Mouse (Mus musculus) liver, embryonic 13.5 days (tissue): ENCODE results near the gene Skiv2l. TPM values are rescaled to one million over a fixed set of nuclear protein-coding genes. Genes with fewer than 3 reads are reported as not detected.
"Not testable (repeated sequence)": the region's sequence is repeated elsewhere in the genome, so short reads cannot be mapped to it uniquely, and the experiment has no call there.

Experiments
- ATAC-seq: fragments of 200-750 bp; cut with Nextera tagmentation; 2 replicates; pipeline ENCODE4 v1.8.0; 2017; ENCODE audit warnings: low read depth, mild to moderate bottlenecking, moderate number of reproducible peaks, moderate library complexity
- DNase-seq: peaks from one replicate; pipeline ENCODE4 v3.0.0; 2022
- H3K27ac ChIP-seq: fragments of 300-500 bp; sonication (generic); 2 replicates; pipeline ENCODE4 v1.5.1; 2015; ENCODE audit warnings: moderate library complexity, mild to moderate bottlenecking, inconsistent platforms
- H3K27me3 ChIP-seq: fragments of 300-500 bp; sonication (generic); 2 replicates; pipeline ENCODE4 v1.6.1; 2015; ENCODE audit warnings: mild to moderate bottlenecking, inconsistent platforms
- H3K36me3 ChIP-seq: fragments of 300-500 bp; sonication (generic); 2 replicates; pipeline ENCODE4 v1.6.1; 2015; ENCODE audit warnings: mild to moderate bottlenecking, inconsistent platforms
- H3K4me1 ChIP-seq: fragments of 300-500 bp; sonication (generic); replicated peaks from 2 replicates; pipeline ENCODE4 v1.6.1; 2015; ENCODE audit warnings: inconsistent platforms
- H3K4me2 ChIP-seq: fragments of 300-500 bp; sonication (generic); 2 replicates; pipeline ENCODE4 v1.6.1; 2015; ENCODE audit warnings: inconsistent platforms, mild to moderate bottlenecking, moderate library complexity
- H3K4me3 ChIP-seq: fragments of 300-500 bp; sonication (generic); replicated peaks from 2 replicates; pipeline ENCODE4 v1.5.1; 2015; ENCODE audit warnings: mild to moderate bottlenecking, inconsistent platforms
- H3K9ac ChIP-seq: fragments of 300-500 bp; sonication (generic); 2 replicates; pipeline ENCODE4 v1.6.1; 2015; ENCODE audit warnings: mild to moderate bottlenecking, inconsistent platforms
- H3K9me3 ChIP-seq: fragments of 300-500 bp; sonication (generic); replicated peaks from 2 replicates; pipeline ENCODE4 v1.6.1; 2016; ENCODE audit warnings: inconsistent platforms
- WGBS: fragments of 180-500 bp; shearing (Covaris S2); methylation state at CpG from one replicate; pipeline ENCODE4 v1.1.7; 2015; ENCODE audit not compliant: insufficient replicate concordance; 5-methylcytosine and 5-hydroxymethylcytosine counted together
- polyA plus RNA-seq: library from polyadenylated mRNA; unstranded; fragments of >200 nt; fragmentation: Nextera tagmentation; extraction: Ambion mirVana; gene quantifications from 2 replicates; pipeline ENCODE4 v1.2.1, GENCODE M21; 2015

The Skiv2l gene
- polyA plus RNA-seq, 1 experiment from 2014 or later: 24.0 TPM

- not testable (repeated sequence) for H3K4me1 ChIP-seq, ATAC-seq, H3K4me3 ChIP-seq, H3K4me2 ChIP-seq, H3K9ac ChIP-seq, H3K27me3 ChIP-seq, H3K27ac ChIP-seq, H3K36me3 ChIP-seq, DNase-seq, H3K9me3 ChIP-seq
- 63% methylated on average over 5 of the region's 5 CpGs for WGBS
Observed at GRCm38 (mm10) chr17:34810411-34810810, 39.6 kb downstream of the Skiv2l start.

GRCm38 (mm10) chr17:34808599-34809205, 41.3 kb downstream of the Skiv2l start:
- no peak for DNase-seq
- ATAC-seq: peak; percentile 53; the same call in 1 of the 2 replicates
- Histone ChIP-seq H3K4me3 (no peak overlapping the region), H3K27ac (peak overlapping the region; percentile 55; the same call in 1 of the 2 replicates), H3K4me1 (no peaks in the 10 kb centered on the region; the same call in 1 of the 2 replicates), H3K9ac (no peak overlapping the region), H3K27me3 (no peaks in the 10 kb centered on the region), H3K36me3 (no peaks in the 10 kb centered on the region), H3K9me3 (peaks cover 6% of the 10 kb centered on the region; the same call in 1 of the 2 replicates), H3K4me2 (no peak overlapping the region)
- 57% methylated on average over 6 of the region's 6 CpGs for WGBS

GRCm38 (mm10) chr17:34807176-34807575, 42.8 kb downstream of the Skiv2l start:
- WGBS: 41% methylated on average over 3 of the region's 3 CpGs
- no peaks in the 10 kb centered on the region for H3K36me3 ChIP-seq
- no peak overlapping the region for H3K4me2 ChIP-seq
- H3K4me1 ChIP-seq: no peaks in the 10 kb centered on the region; the same call in 1 of the 2 replicates
- no peak for ATAC-seq
- H3K4me3 ChIP-seq: no peak overlapping the region
- H3K27me3 ChIP-seq: no peaks in the 10 kb centered on the region
- DNase-seq: no peak
- H3K9me3 ChIP-seq: peaks cover 6% of the 10 kb centered on the region; the same call in 1 of the 2 replicates
- no peak overlapping the region for H3K9ac ChIP-seq
- no peak overlapping the region for H3K27ac ChIP-seq

GRCm38 (mm10) chr17:34804871-34805562, 45.0 kb downstream of the Skiv2l start:
- H3K4me3 ChIP-seq: no peak overlapping the region
- no peaks in the 10 kb centered on the region for H3K4me1 ChIP-seq
- 61% methylated on average over 6 of the region's 6 CpGs for WGBS
- H3K27ac ChIP-seq: no peak overlapping the region
- H3K4me2 ChIP-seq: no peak overlapping the region
- no peak overlapping the region for H3K9ac ChIP-seq
- peaks cover 6% of the 10 kb centered on the region; the same call in 1 of the 2 replicates for H3K9me3 ChIP-seq
- DNase-seq (no peak), ATAC-seq (no peak)
- H3K27me3 ChIP-seq: no peaks in the 10 kb centered on the region
- H3K36me3 ChIP-seq: no peaks in the 10 kb centered on the region

GRCm38 (mm10) chr17:34804301-34804700, 45.7 kb downstream of the Skiv2l start, which contains the start of gene Cyp21a1:
TSS of gene Cyp21a1 (minus strand) at chr17:34804561.
- not testable (repeated sequence) for H3K27me3 ChIP-seq, H3K9me3 ChIP-seq, H3K9ac ChIP-seq, H3K36me3 ChIP-seq, H3K4me1 ChIP-seq, H3K27ac ChIP-seq, DNase-seq, H3K4me3 ChIP-seq, H3K4me2 ChIP-seq, ATAC-seq
- WGBS: 78% methylated on average over 6 of the region's 6 CpGs

GRCm38 (mm10) chr17:34803367-34803766, 46.6 kb downstream of the Skiv2l start:
- ATAC-seq, H3K9ac ChIP-seq, H3K27ac ChIP-seq, H3K36me3 ChIP-seq, H3K4me2 ChIP-seq, DNase-seq, H3K9me3 ChIP-seq, H3K4me3 ChIP-seq, H3K27me3 ChIP-seq, H3K4me1 ChIP-seq: not testable (repeated sequence)
- 84% methylated on average over 6 of the region's 6 CpGs for WGBS

- not testable (repeated sequence) for H3K36me3 ChIP-seq, H3K4me2 ChIP-seq, H3K4me1 ChIP-seq, H3K4me3 ChIP-seq, DNase-seq, H3K27ac ChIP-seq, H3K27me3 ChIP-seq, ATAC-seq, H3K9ac ChIP-seq, H3K9me3 ChIP-seq
- 81% methylated on average over 9 of the region's 9 CpGs for WGBS
Observed at GRCm38 (mm10) chr17:34802756-34803155, 47.3 kb downstream of the Skiv2l start.

GRCm38 (mm10) chr17:34800781-34801305, 49.2 kb downstream of the Skiv2l start:
- H3K9ac ChIP-seq, H3K27me3 ChIP-seq, H3K4me1 ChIP-seq, ATAC-seq, H3K27ac ChIP-seq, H3K9me3 ChIP-seq, H3K4me3 ChIP-seq, H3K4me2 ChIP-seq, DNase-seq, H3K36me3 ChIP-seq: not testable (repeated sequence)
- 75% methylated on average over 16 of the region's 16 CpGs for WGBS

- ATAC-seq (no peak), DNase-seq (no peak)
- Histone ChIP-seq H3K4me3 (no peak overlapping the region), H3K27ac (no peak overlapping the region), H3K36me3 (no peaks in the 10 kb centered on the region), H3K9ac (no peak overlapping the region), H3K4me1 (no peaks in the 10 kb centered on the region), H3K27me3 (no peaks in the 10 kb centered on the region), H3K4me2 (no peak overlapping the region), H3K9me3 (no peaks in the 10 kb centered on the region)
- 82% methylated on average over 4 of the region's 4 CpGs for WGBS
Observed at GRCm38 (mm10) chr17:34799531-34799925, 50.5 kb downstream of the Skiv2l start.

GRCm38 (mm10) chr17:34798866-34799530, 51.0 kb downstream of the Skiv2l start:
- H3K4me1 ChIP-seq: no peaks in the 10 kb centered on the region
- ATAC-seq (no peak), DNase-seq (no peak)
- H3K9me3 ChIP-seq: no peaks in the 10 kb centered on the region
- no peaks in the 10 kb centered on the region for H3K27me3 ChIP-seq
- H3K36me3 ChIP-seq: no peaks in the 10 kb centered on the region
- no peak overlapping the region for H3K27ac ChIP-seq
- H3K4me2 ChIP-seq: no peak overlapping the region
- no peak overlapping the region for H3K4me3 ChIP-seq
- 74% methylated on average over 15 of the region's 17 CpGs for WGBS
- H3K9ac ChIP-seq: no peak overlapping the region

- not testable (repeated sequence) for H3K27ac ChIP-seq, H3K9ac ChIP-seq, H3K9me3 ChIP-seq, DNase-seq, H3K27me3 ChIP-seq, H3K36me3 ChIP-seq, H3K4me1 ChIP-seq, ATAC-seq, H3K4me3 ChIP-seq, H3K4me2 ChIP-seq
- WGBS: 71% methylated on average over 7 of the region's 7 CpGs
Observed at GRCm38 (mm10) chr17:34798071-34798470, 51.9 kb downstream of the Skiv2l start.
